ENCODE assay signal across 20 mouse cellular contexts in the genomic region with DNA sequence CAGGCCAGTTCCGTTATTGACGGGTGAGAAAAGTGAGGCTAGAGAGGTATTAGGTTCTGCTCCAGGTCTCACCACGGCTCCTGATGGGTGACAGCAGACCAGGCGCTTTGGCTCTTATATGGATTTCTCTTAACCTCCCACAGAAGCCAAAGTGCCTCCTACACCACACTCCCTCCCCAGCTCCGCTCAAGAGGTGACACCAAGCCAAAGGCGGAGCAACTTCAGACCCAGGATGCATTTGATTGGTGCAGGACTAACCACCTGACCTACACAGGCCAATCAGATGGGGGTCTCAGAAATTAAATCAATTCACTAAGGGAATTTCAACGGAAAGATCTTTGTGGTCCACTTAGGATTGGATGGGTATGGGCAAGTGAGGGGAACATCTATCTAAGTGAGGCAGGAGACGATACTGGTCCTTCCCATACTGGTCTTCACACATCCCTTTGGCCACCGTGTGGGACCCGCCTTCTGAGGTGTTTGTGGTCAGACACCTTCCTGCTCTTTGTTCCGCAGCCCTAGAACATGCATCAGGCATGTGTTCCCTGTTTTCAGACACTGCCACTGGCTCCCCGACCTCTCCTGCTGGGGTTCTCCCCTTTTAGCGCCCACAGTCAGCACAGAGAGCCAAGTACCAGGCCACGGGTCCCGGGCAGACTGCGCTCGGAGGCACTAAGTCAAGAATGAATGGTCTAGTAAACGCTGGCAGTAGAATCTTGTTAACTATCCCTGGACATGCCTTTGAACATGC.
A peak's percentile ranks its signal among the peaks of the same experiment; 100 is the strongest.
DNase-seq lines count a peak whose midpoint lies in the region; ATAC-seq and TF ChIP-seq lines count a peak whose summit lies in the region.
"Had no signal": no experiment of that assay in that cellular context is flagged by ENCODE, and none has a peak within 500 bp of the region (broad histone marks: within the 10 kb centered on the region; RNA-seq: fewer than 3 reads in every experiment).

No protein-coding gene starts in this region.

- ATAC-seq in heart, embryonic 11.5 days (replicated peaks; ENCODE audit: insufficient number of reproducible peaks, low FRiP score, low TSS enrichment) = no peak
- 0 out of 2 replicates have a peak, but pooled peaks have one; percentile 37 for ATAC-seq in erythroblast, adult 5-6 weeks (replicated peaks; ENCODE audit: low FRiP score, poor library complexity, severe bottlenecking)
- no peak for ATAC-seq in forebrain, embryonic 16.5 days
- ATAC-seq: forebrain, embryonic 13.5 days; intestine, embryonic 16.5 days had no signal

- H3K4me2 ChIP-seq in heart, embryonic 11.5 days = no peak overlapping the region
- H3K4me2 ChIP-seq in forebrain, embryonic 16.5 days (ENCODE audit: low read length) = no peak overlapping the region
- H3K4me2 ChIP-seq: embryonic facial prominence, embryonic 13.5 days; forebrain, embryonic 13.5 days; hindbrain, embryonic 14.5 days had no signal

- no peaks in the 10 kb centered on the region for H3K4me1 ChIP-seq in heart, embryonic 11.5 days (ENCODE audit: control insufficient read depth, insufficient read depth, low read length)
- peaks cover 0 to 14% of the 10 kb centered on the region in 2 experiments; a peak in 3 of 4 replicates for H3K4me1 ChIP-seq in ES-E14 (ENCODE audit: control insufficient read depth in 2 of 2, insufficient read depth in 2 of 2, low read length in 2 of 2, poor library complexity in 1 of 2)
- no peaks in the 10 kb centered on the region for H3K4me1 ChIP-seq in forebrain, embryonic 16.5 days (replicated peaks; ENCODE audit: control insufficient read depth, insufficient read depth, low read length)
- H3K4me1 ChIP-seq in limb, embryonic 10.5 days = peaks cover 19% of the 10 kb centered on the region
- H3K4me1 ChIP-seq: embryonic facial prominence, embryonic 13.5 days had no signal

- H3K27me3 ChIP-seq in heart, embryonic 11.5 days (ENCODE audit: control insufficient read depth, insufficient read depth, low read length) = 0 out of 2 replicates have a peak, but pooled peaks cover 3% of the 10 kb centered on the region
- no peaks in the 10 kb centered on the region for H3K27me3 ChIP-seq in forebrain, embryonic 16.5 days (replicated peaks; ENCODE audit: control insufficient read depth, insufficient read depth, low read length)
- H3K27me3 ChIP-seq in limb, embryonic 10.5 days (ENCODE audit: low read depth, poor library complexity, severe bottlenecking) = peaks cover 4% of the 10 kb centered on the region; the same call in 1 of the 2 replicates
- H3K27me3 ChIP-seq: embryonic facial prominence, embryonic 13.5 days; forebrain, embryonic 13.5 days had no signal

- in situ Hi-C loops in ES-E14 (cut with MboI; ENCODE audit: low sequenced_read_pairs in 2 of 2, unreplicated experiment in 2 of 2) = loop anchor here in 1 of 2 experiments (10.0 kb wide), 1 partner anchor 215 kb away; the partner anchor contains the start of gene Slc29a3

- no peaks in the 10 kb centered on the region for H3K9me3 ChIP-seq in heart, embryonic 11.5 days (replicated peaks; ENCODE audit: control insufficient read depth, low read length)
- H3K9me3 ChIP-seq in ES-E14 (ENCODE audit: control insufficient read depth, insufficient read depth, low read depth, low read length) = no peaks in the 10 kb centered on the region
- H3K9me3 ChIP-seq in forebrain, embryonic 16.5 days (ENCODE audit: control insufficient read depth, low read length) = no peaks in the 10 kb centered on the region
- H3K9me3 ChIP-seq in limb, embryonic 10.5 days (replicated peaks) = no peaks in the 10 kb centered on the region
- H3K9me3 ChIP-seq: hindbrain, embryonic 10.5 days had no signal

- intact Hi-C loops in heart, postnatal 10 days (cut with DNase I) = no loop called here

- DNase-seq in heart, adult 11 months = peak; percentile 82
- peak; percentile 44 for DNase-seq in 416B (ENCODE audit: low read depth)
- peak; percentile 35 for DNase-seq in ES-E14 (ENCODE audit: low read depth, low spot score)
- no peak for DNase-seq in limb, embryonic 10.5 days (ENCODE audit: low spot score)
- no peak for DNase-seq in heart, postnatal 10 days
- DNase-seq: adrenal gland, adult 2 months; adrenal gland, postnatal 25 days; cerebellum, adult 8-10 months; cerebellum, postnatal 25 days; gastrocnemius, adult 2 months; gastrocnemius, postnatal 25 days; heart, postnatal 14 days had no signal

- H3K4me3 ChIP-seq in heart, embryonic 11.5 days (ENCODE audit: low read depth, low read length) = no peak overlapping the region
- peak overlapping the region in 1 of 2 experiments; percentile 54; a peak in 2 of 4 replicates for H3K4me3 ChIP-seq in ES-E14 (ENCODE audit: insufficient read depth in 1 of 2, low read depth in 1 of 2, low read length in 2 of 2, poor library complexity in 1 of 2, severe bottlenecking in 1 of 2)
- H3K4me3 ChIP-seq in forebrain, embryonic 16.5 days (replicated peaks; ENCODE audit: low read length) = no peak overlapping the region
- H3K4me3 ChIP-seq in limb, embryonic 10.5 days = no peak overlapping the region
- H3K4me3 ChIP-seq: embryonic facial prominence, embryonic 13.5 days; forebrain, embryonic 13.5 days; gastrocnemius, adult 2 months; hindbrain, embryonic 10.5 days had no signal

- no peak overlapping the region for H3K9ac ChIP-seq in heart, embryonic 11.5 days (ENCODE audit: low read depth, low read length)
- H3K9ac ChIP-seq in ES-E14 (ENCODE audit: insufficient read depth, low read depth, low read length, poor library complexity, severe bottlenecking) = peak overlapping the region; percentile 6; the same call in 1 of the 2 replicates
- no peak overlapping the region for H3K9ac ChIP-seq in forebrain, embryonic 16.5 days (replicated peaks; ENCODE audit: low read depth, low read length)
- H3K9ac ChIP-seq: embryonic facial prominence, embryonic 13.5 days; forebrain, embryonic 13.5 days; hindbrain, embryonic 14.5 days had no signal

- H3K27ac ChIP-seq in heart, embryonic 11.5 days (ENCODE audit: low read depth, low read length) = no peak overlapping the region
- H3K27ac ChIP-seq in ES-E14 (ENCODE audit: insufficient read depth, low read depth, low read length, poor library complexity, severe bottlenecking) = no peak overlapping the region
- H3K27ac ChIP-seq in forebrain, embryonic 16.5 days (ENCODE audit: low read length) = no peak overlapping the region
- H3K27ac ChIP-seq in limb, embryonic 10.5 days = no peak overlapping the region
- H3K27ac ChIP-seq: embryonic facial prominence, embryonic 13.5 days; forebrain, embryonic 13.5 days; gastrocnemius, adult 2 months; hindbrain, embryonic 10.5 days; hindbrain, embryonic 14.5 days had no signal

- no peaks in the 10 kb centered on the region for H3K36me3 ChIP-seq in heart, embryonic 11.5 days (ENCODE audit: control insufficient read depth, insufficient read depth, low read length)
- no peaks in the 10 kb centered on the region for H3K36me3 ChIP-seq in ES-E14 (ENCODE audit: control insufficient read depth, insufficient read depth, low read length, poor library complexity, severe bottlenecking)
- no peaks in the 10 kb centered on the region for H3K36me3 ChIP-seq in forebrain, embryonic 16.5 days (ENCODE audit: control insufficient read depth, insufficient read depth)
- H3K36me3 ChIP-seq in limb, embryonic 10.5 days = no peaks in the 10 kb centered on the region
- H3K36me3 ChIP-seq: embryonic facial prominence, embryonic 13.5 days; hindbrain, embryonic 10.5 days had no signal

- 67% methylated on average over 18 of the region's 18 CpGs for WGBS in heart, embryonic 11.5 days (ENCODE audit: insufficient replicate concordance)
- 85% methylated on average over 18 of the region's 18 CpGs for WGBS in forebrain, embryonic 16.5 days
- WGBS in limb, embryonic 10.5 days = 77% methylated on average over 18 of the region's 18 CpGs

TF ChIP-seq in ES-E14, 5 proteins besides CTCF, POLR2A, EP300 and RAD21:
- TF ChIP-seq ZC3H11A (IDR thresholded peaks at IDR 0.05; ENCODE audit: borderline replicate concordance, low read depth, low read length) (no peak), HCFC1 (IDR thresholded peaks at IDR 0.05; ENCODE audit: borderline replicate concordance, insufficient read depth, low read length) (no peak), MAFK (IDR thresholded peaks at IDR 0.05; ENCODE audit: insufficient read depth, low read depth, low read length) (no peak), ZNF384 (IDR thresholded peaks at IDR 0.05; ENCODE audit: low read depth, low read length) (no peak), CHD2 (IDR thresholded peaks at IDR 0.05; ENCODE audit: low read depth, low read length) (no peak)

Comparison
In these comparisons a context has a peak if more than half of its experiments do, and no peak if none do; other contexts are left out.
1. DNase-seq: peak in heart, adult 11 months (single experiment), 416B (single experiment) and ES-E14 (single experiment); none in limb, embryonic 10.5 days (single experiment) and heart, postnatal 10 days (0 of 2).